ENCODE assay signal across 16 mouse cellular contexts in genomic region chr10:89913174-89913573, GRCm38 (mm10). TPM values are rescaled to one million over a fixed set of nuclear protein-coding genes. Genes with fewer than 3 reads are reported as not detected.
DNase-seq lines count a peak whose midpoint lies in the region; ATAC-seq lines count a peak whose summit lies in the region.
"Had no signal": no experiment of that assay in that cellular context is flagged by ENCODE, and none has a peak within 500 bp of the region (broad histone marks: within the 10 kb centered on the region; RNA-seq: fewer than 3 reads in every experiment).

No protein-coding gene starts in this region.

- no peak overlapping the region for H3K27ac ChIP-seq in stomach, embryonic 16.5 days (ENCODE audit: low read length)
- H3K27ac ChIP-seq: embryonic facial prominence, embryonic 12.5 days; limb, embryonic 15.5 days; neural tube, embryonic 13.5 days had no signal

- H3K4me1 ChIP-seq in stomach, embryonic 16.5 days (ENCODE audit: control insufficient read depth, insufficient read depth, low read length), result no peaks in the 10 kb centered on the region
- H3K4me1 ChIP-seq: embryonic facial prominence, embryonic 12.5 days; heart, embryonic 12.5 days; limb, embryonic 15.5 days; neural tube, embryonic 13.5 days had no signal

- ATAC-seq in frontal cortex, adult (ENCODE audit: low TSS enrichment), result peak; percentile 84
- peak; percentile 44; the same call in 1 of the 2 replicates for ATAC-seq in stomach, embryonic 16.5 days (ENCODE audit: insufficient read depth, low FRiP score)
- ATAC-seq in megakaryocyte progenitor cell, adult 5-6 weeks (replicated peaks; ENCODE audit: poor library complexity), result no peak
- ATAC-seq: liver, postnatal 0 days had no signal

- H3K9me3 ChIP-seq in stomach, embryonic 16.5 days (replicated peaks; ENCODE audit: control insufficient read depth, low read length), result no peaks in the 10 kb centered on the region
- H3K9me3 ChIP-seq: embryonic facial prominence, embryonic 12.5 days; heart, embryonic 12.5 days; limb, embryonic 15.5 days; neural tube, embryonic 13.5 days had no signal

- H3K4me3 ChIP-seq in stomach, embryonic 16.5 days (replicated peaks; ENCODE audit: low read length), result no peak overlapping the region
- H3K4me3 ChIP-seq: embryonic facial prominence, embryonic 12.5 days; heart, embryonic 12.5 days; limb, embryonic 15.5 days; neural tube, embryonic 13.5 days had no signal

- no peaks in the 10 kb centered on the region for H3K36me3 ChIP-seq in stomach, embryonic 16.5 days (ENCODE audit: control insufficient read depth, insufficient read depth, low read length)
- H3K36me3 ChIP-seq: embryonic facial prominence, embryonic 12.5 days; heart, embryonic 12.5 days; limb, embryonic 15.5 days; neural tube, embryonic 13.5 days had no signal

- no peak overlapping the region for H3K4me2 ChIP-seq in stomach, embryonic 16.5 days (ENCODE audit: low read depth, low read length)
- H3K4me2 ChIP-seq: embryonic facial prominence, embryonic 12.5 days; heart, embryonic 12.5 days; limb, embryonic 15.5 days; neural tube, embryonic 13.5 days had no signal

- DNase-seq in frontal cortex, postnatal 10 days (ENCODE audit: low spot score in 2 of 2), result no peak
- DNase-seq in left cerebral cortex, postnatal 4 days, result peak; percentile 5
- DNase-seq in left cerebral cortex, adult 18-20 months (ENCODE audit: low spot score in 2 of 2), result no peak
- DNase-seq in brain, embryonic 18.5 days (ENCODE audit: low read depth, low spot score), result peak; percentile 16
- DNase-seq: cerebellum, adult 11 months; kidney, adult 8-10 months; kidney, postnatal 36 days; liver, postnatal 0 days; lung, postnatal 14 days had no signal

- intact Hi-C loops in left cerebral cortex, postnatal 4 days (cut with DNase I), result no loop called here

- H3K9ac ChIP-seq in stomach, embryonic 16.5 days (ENCODE audit: low read length), result no peak overlapping the region
- H3K9ac ChIP-seq: embryonic facial prominence, embryonic 12.5 days; heart, embryonic 12.5 days; limb, embryonic 15.5 days; liver, postnatal 0 days; neural tube, embryonic 13.5 days had no signal

- H3K27me3 ChIP-seq in stomach, embryonic 16.5 days (ENCODE audit: control insufficient read depth, insufficient read depth, low read length), result no peaks in the 10 kb centered on the region
- H3K27me3 ChIP-seq: embryonic facial prominence, embryonic 12.5 days; heart, embryonic 12.5 days; limb, embryonic 15.5 days; neural tube, embryonic 13.5 days had no signal

RNA-seq across cellular contexts. Expression of gene Anks1b, which starts 39.9 kb away (rescaled TPM):
- total RNA-seq in left cerebral cortex, postnatal 4 days (2021), result 100 to 1,000 TPM; 214 to 231 TPM
- total RNA-seq in left cerebral cortex, adult 18-20 months (2021), result 100 to 1,000 TPM; 437 to 438 TPM
- 1.3 and 1.4 TPM in 2 replicates for polyA plus RNA-seq in stomach, embryonic 16.5 days (2015; fragmentation: Nextera tagmentation; extraction: Ambion mirVana)
- not detected in 2 replicates for total RNA-seq in megakaryocyte progenitor cell, adult 5-6 weeks (2015)
- not detected in 2 replicates for total RNA-seq in megakaryocyte progenitor cell, adult 5-6 weeks (2017)
- polyA plus RNA-seq: liver, postnatal 0 days had no signal

Comparison
In these comparisons a context has a peak if more than half of its experiments do, and no peak if none do; other contexts are left out.
1. DNase-seq: peak in left cerebral cortex, postnatal 4 days (single experiment) and brain, embryonic 18.5 days (single experiment); none in frontal cortex, postnatal 10 days (0 of 2) and left cerebral cortex, adult 18-20 months (0 of 2).
2. RNA of gene Anks1b, which starts 39.9 kb away (total RNA-seq): 437 to 438 TPM in left cerebral cortex, adult 18-20 months and 214 to 231 TPM in left cerebral cortex, postnatal 4 days; not detected in megakaryocyte progenitor cell, adult 5-6 weeks; every median in the first group is over 100 times any median in the second.